Mouse (Mus musculus): ENCODE data around the gene Tbcel. TPM values are rescaled to one million over a fixed set of nuclear protein-coding genes. Genes with fewer than 3 reads are reported as not detected.

Tbcel gene
- polyA plus RNA-seq, 1 experiment: 9.4 TPM

DNA sequence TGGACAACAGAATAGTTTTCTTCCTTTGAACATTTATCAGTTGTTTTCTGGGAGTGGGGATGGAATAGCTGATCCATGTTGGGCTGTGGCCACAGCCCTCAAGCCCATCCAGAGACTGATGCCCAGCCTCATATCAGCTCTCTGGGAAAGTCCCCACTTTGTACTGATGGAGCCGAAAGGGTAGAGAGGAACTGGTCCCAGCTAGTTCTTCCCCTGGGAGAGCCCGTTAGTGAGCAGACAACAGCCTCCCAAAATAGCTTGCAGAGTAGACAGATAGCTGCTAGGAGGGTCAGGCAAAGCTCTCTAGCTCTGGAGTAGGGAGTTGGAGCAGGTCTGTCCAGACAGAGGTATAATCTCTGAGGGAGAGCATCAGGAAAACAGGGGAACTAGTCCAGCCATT is 111.5 kb downstream of the Tbcel start:
- Histone ChIP-seq H3K27ac (replicated peaks; ENCODE audit: low read depth, low read length) (no peak overlapping the region), H3K4me3 (ENCODE audit: insufficient read depth, low read depth, low read length) (no peak overlapping the region), H3K4me1 (ENCODE audit: control insufficient read depth, insufficient read depth, insufficient read length, low read length) (no peaks in the 10 kb centered on the region)

DNA sequence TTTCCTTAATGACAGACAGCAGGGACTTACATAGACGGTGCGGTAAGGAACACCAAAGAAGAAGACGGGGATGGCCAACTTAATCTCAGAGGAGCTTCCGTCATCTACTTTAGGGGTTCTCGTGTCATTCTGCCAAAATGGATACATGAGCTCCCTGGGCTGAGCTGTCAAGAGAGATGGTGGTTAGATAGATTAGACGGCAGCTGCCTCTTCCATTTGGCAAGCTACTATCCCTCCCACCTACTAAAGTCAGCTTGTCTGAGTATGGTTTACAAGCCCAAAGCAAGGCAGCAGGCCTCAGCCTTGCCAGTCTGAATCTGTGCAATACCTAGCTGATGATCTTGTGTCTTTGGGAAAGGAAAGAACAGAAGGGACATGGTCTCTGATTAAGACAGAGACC is 112.7 kb downstream of the Tbcel start:
- Histone ChIP-seq H3K27ac (replicated peaks; ENCODE audit: low read depth, low read length) (no peak overlapping the region), H3K4me3 (ENCODE audit: insufficient read depth, low read depth, low read length) (no peak overlapping the region), H3K4me1 (ENCODE audit: control insufficient read depth, insufficient read depth, insufficient read length, low read length) (no peaks in the 10 kb centered on the region)

DNA sequence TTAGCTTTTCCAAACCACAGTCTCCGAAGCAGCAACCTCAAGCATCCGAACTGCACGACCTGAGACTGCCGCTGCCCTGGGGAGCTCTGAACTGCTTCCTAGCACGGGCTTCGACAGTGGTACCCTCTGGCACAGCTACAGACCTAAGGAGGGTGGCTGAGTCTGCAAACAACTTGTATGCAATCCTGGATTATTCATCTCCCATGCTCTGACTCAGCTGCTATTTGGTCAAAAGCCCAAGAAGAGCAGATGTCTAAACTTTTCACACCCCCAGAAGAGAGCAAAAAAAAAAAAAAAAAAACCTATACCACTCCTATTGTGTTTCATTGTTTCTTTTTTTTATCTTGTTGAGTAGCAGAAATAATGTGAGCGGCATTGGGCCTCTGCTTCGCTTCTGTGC is 113.3 kb downstream of the Tbcel start:
- Histone ChIP-seq H3K27ac (replicated peaks; ENCODE audit: low read depth, low read length) (no peak overlapping the region), H3K4me1 (ENCODE audit: control insufficient read depth, insufficient read depth, insufficient read length, low read length) (no peaks in the 10 kb centered on the region), H3K4me3 (ENCODE audit: insufficient read depth, low read depth, low read length) (no peak overlapping the region)

DNA sequence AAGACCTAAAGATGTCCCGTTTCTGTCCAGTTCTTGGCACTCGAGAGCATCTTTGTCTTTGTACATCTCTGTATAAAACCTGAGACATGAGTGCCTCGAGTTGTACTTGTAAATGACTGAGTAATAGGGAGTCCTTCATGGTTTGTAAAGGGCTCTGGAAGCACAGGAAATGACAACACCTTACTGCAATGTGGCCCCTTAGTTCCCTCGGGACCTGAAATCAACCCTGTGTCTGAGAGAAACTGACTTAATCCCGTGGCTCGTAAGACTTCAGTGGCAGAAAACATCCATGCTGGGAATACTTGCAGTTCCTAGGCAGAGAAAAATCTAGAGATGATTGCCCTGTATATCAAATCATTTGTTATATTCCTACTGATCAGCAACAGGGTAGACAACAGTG is 114.7 kb downstream of the Tbcel start:
- Histone ChIP-seq H3K27ac (replicated peaks; ENCODE audit: low read depth, low read length) (no peak overlapping the region), H3K4me1 (ENCODE audit: control insufficient read depth, insufficient read depth, insufficient read length, low read length) (no peaks in the 10 kb centered on the region), H3K4me3 (ENCODE audit: insufficient read depth, low read depth, low read length) (no peak overlapping the region)

DNA sequence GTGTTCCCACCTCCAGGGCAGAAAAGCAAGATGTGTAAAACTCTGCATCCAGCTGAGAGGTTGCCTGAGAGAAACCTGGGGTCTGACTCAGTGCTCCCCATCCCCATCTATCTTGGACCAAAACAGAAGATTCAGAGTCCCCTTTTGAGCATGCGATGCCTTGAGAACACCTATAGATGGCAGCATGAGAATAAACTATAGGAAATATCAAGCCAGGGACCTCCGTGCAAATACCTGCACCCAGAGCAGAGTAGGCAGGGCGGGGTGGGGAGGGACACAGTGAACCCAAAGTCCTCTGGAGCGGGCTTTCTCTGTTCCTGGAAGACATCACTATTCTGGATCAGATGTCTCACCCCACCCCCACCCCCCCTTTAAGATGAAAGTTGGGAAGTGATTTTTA is 119.1 kb downstream of the Tbcel start:
- Histone ChIP-seq H3K27ac (replicated peaks; ENCODE audit: low read depth, low read length) (no peak overlapping the region), H3K4me3 (ENCODE audit: insufficient read depth, low read depth, low read length) (no peak overlapping the region)

DNA sequence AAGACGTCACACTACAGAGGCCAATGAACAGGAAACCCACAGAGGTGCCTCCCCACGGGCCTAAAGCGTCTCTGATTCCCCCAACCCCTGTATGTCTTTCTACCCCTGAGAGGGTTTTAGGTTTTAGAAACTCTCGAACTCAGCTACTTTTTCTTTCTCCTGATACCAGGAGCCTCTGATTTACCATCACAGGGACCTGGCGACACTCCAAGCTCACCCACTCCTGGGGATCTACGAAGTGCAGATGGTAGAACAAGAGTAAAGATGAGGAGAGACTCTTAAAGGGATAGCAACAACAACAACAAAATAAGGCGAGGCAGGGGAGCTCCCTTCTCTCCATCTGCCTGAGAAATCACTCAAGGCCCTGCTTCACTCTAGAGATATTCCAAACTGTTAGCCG is 120.6 kb downstream of the Tbcel start:
- Histone ChIP-seq H3K27ac (replicated peaks; ENCODE audit: low read depth, low read length) (no peak overlapping the region), H3K4me1 (ENCODE audit: control insufficient read depth, insufficient read depth, insufficient read length, low read length) (no peaks in the 10 kb centered on the region), H3K4me3 (ENCODE audit: insufficient read depth, low read depth, low read length) (no peak overlapping the region)

More for the DNA sequence above, 119.1 kb downstream of the Tbcel start:
- H3K4me1 ChIP-seq (ENCODE audit: control insufficient read depth, insufficient read depth, insufficient read length, low read length): no peaks in the 10 kb centered on the region

DNA sequence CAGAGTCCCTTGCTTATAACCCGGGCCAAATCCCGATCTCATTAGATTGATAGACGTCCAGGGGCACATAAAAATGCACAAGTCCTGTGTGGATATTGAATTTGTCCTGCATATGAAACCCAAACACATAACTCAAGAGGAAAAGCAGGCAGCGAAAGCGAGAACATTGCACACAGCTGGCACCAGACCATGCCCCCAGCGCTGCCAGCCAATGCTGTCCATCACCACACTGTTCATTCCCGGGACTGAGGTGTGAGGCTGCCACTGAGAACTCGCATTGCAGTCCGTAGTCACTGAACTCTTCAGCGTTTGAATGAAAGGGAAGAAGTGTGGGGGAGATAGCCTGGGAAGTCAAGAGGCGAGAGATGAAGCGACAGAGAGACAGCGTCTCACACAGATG is 122.0 kb downstream of the Tbcel start:
- H3K4me3 ChIP-seq (ENCODE audit: insufficient read depth, low read depth, low read length): no peak overlapping the region
- no peak overlapping the region for H3K27ac ChIP-seq (replicated peaks; ENCODE audit: low read depth, low read length)
- no peaks in the 10 kb centered on the region for H3K4me1 ChIP-seq (ENCODE audit: control insufficient read depth, insufficient read depth, insufficient read length, low read length)

DNA sequence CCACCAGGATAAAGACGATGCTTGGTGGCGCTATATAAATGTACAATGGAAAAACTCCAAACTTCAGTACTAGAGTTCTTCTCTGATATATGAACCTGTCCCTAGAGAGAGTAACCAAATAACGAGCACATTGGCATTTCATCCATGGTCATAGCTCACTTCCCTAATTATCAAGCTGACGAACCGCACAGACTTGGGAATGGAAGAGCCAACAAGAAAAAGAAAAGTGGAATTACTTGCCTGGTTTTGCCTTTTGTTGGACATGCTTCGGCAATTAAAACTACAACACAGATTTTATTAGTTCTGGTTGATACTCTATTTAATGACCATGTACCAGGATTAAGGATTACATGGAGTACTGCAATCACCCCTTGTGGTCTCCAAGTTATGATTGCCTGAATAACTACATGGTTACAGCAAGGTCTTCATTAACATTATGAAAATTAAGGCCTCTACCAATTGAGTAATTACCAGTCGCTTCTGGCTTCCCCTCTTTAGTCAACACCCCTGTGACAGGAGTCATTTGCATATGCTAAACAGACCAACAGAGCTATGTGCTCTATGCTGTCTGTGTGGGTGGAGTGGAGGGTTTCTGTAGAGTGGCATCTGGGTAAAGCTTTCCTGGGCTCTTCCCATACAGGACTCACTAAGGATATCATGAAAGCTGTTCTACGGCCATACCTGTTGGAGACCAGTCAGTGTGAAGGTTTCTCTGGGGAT is 124.8 kb downstream of the Tbcel start:
- H3K27ac ChIP-seq (replicated peaks; ENCODE audit: low read depth, low read length): no peak overlapping the region
- no peak overlapping the region for H3K4me3 ChIP-seq (ENCODE audit: insufficient read depth, low read depth, low read length)
- 0 out of 2 replicates have a peak, but pooled peaks cover 2% of the 10 kb centered on the region for H3K4me1 ChIP-seq (ENCODE audit: control insufficient read depth, insufficient read depth, insufficient read length, low read length)

DNA sequence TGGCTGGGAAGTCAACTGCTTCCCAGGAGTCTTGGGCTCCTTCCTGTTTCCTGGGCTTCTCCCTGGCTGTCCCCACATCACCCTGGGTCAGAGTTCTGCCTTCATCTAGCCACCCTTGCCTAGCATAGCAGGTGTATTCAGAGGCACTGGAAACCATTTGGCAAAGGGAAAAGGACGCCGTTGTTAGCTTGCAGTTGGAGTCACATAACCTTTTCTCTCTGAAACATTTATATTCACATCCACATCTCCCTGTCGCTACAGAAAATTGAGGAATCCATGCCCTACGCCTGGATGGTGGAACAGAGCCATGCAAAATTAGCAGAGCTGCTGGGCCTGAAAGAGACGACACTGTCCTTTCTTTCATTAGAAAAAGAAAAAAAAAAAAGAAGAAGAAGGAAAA is 125.5 kb downstream of the Tbcel start:
- no peak overlapping the region for H3K27ac ChIP-seq (replicated peaks; ENCODE audit: low read depth, low read length)
- H3K4me1 ChIP-seq (ENCODE audit: control insufficient read depth, insufficient read depth, insufficient read length, low read length): peaks cover 2% of the 10 kb centered on the region; the same call in 1 of the 2 replicates

DNA sequence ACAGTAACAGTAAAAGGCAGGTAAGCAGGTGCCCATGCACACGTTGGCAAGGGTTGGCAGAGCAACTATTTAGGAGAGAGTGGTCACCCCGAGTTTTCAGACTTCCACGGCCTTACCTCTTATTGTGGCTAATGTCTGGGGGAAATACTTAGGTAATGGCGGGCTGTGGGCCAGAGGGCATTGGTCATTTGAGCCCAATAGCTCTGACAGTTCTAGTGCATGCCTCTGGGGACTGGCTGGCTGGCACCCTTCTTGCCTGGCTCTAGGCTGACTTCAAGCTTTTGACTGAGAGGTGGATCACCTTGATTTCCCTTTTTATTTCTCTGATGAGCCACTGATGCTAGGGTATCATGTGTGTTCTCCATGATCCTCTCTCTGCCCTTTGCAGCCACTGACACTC is 129.5 kb downstream of the Tbcel start:
- no peak overlapping the region for H3K27ac ChIP-seq (replicated peaks; ENCODE audit: low read depth, low read length)
- no peak overlapping the region for H3K4me3 ChIP-seq (ENCODE audit: insufficient read depth, low read depth, low read length)
- peaks cover 2% of the 10 kb centered on the region; the same call in 1 of the 2 replicates for H3K4me1 ChIP-seq (ENCODE audit: control insufficient read depth, insufficient read depth, insufficient read length, low read length)

More for the DNA sequence above, 125.5 kb downstream of the Tbcel start:
- H3K4me3 ChIP-seq (ENCODE audit: insufficient read depth, low read depth, low read length): no peak overlapping the region

DNA sequence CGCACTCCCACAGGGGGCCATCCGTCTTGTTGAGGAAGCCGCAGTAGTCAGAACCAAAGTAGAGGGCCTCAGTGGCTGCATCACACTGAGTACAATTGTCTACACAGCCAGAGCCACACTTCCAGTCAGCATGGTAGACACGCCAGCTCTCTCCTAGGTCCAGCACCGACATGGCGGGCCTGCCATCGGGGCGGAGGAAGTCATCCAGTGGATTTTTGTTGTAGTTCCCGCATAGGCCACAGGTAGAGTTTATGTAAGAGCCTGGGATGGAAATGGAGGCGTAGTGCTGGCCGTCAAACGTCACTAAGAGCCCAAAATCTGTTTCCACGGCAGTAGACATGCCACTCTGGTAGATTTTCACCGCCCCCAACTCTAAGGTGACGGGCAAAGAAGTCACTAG is 130.0 kb downstream of the Tbcel start:
- no peak overlapping the region for H3K4me3 ChIP-seq (ENCODE audit: insufficient read depth, low read depth, low read length)
- H3K27ac ChIP-seq (replicated peaks; ENCODE audit: low read depth, low read length): no peak overlapping the region
- peaks cover 2% of the 10 kb centered on the region; the same call in 1 of the 2 replicates for H3K4me1 ChIP-seq (ENCODE audit: control insufficient read depth, insufficient read depth, insufficient read length, low read length)

DNA sequence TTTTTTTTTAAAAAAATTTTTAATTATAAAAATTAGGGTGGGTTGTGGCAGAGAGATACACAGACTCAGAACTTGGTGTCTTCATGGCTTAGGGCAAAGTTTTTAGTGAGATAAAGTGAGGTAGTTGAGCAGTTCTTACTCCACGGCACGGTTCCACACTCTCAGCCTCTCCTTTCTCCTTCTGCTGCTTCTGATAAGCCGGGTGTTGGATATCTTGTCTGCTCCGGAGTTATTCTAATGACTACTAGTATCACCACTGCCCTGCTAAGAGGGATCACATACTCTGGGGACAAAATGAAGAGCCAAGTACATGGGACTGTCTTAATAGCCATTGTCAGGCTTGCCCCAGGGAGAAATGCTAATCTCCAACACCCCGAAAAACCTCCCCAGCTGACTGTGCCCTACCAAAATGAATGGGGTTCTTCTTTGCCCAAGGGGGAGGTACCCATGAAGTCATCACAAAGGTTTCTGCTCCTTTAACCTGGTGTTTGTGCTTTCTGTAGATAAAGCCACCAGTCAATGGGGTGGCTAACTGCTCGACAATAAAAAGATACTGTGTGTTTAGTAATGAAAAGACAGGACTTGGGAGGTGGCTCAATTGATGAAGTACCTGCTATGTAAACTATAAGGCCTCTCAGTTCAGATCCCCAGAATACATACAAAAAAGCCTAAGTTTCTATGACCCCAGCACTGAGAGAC is 135.8 kb downstream of the Tbcel start:
- Histone ChIP-seq H3K27ac (replicated peaks; ENCODE audit: low read depth, low read length) (no peak overlapping the region), H3K4me1 (ENCODE audit: control insufficient read depth, insufficient read depth, insufficient read length, low read length) (peaks cover 5% of the 10 kb centered on the region; the same call in 1 of the 2 replicates), H3K4me3 (ENCODE audit: insufficient read depth, low read depth, low read length) (no peak overlapping the region)

Other genes with a start within 250 kb of the Tbcel start
- gene Sc5d, start 243.6 kb downstream of the Tbcel start, polyA plus RNA-seq (2012; ENCODE audit: insufficient read depth, insufficient read length, missing spikeins): 91.2 and 113 TPM in 2 replicates
- not detected in 2 replicates for gene Tecta, start 107.9 kb downstream of the Tbcel start, polyA plus RNA-seq (2012; ENCODE audit: insufficient read depth, insufficient read length, missing spikeins)